Mouse (Mus musculus): ENCODE measurements around the gene Stum.

Stum gene

GRCm38 (mm10) chr1:180384486-180384885 lies 98.8 kb downstream of the Stum start:
- DNase-seq (ENCODE audit: low spot score), result no peak

- DNase-seq (ENCODE audit: low spot score), result no peak
Measured at GRCm38 (mm10) chr1:180383884-180384283, 99.4 kb downstream of the Stum start.
